Mouse (Mus musculus) testis, adult 2 months (tissue): ENCODE data around the gene Actr3. TPM values are rescaled to one million over a fixed set of nuclear protein-coding genes. Genes with fewer than 3 reads are reported as not detected.
A peak's percentile ranks its signal among the peaks of the same experiment; 100 is the strongest.

Experiments
- H3K27ac ChIP-seq: fragments of 200-500 bp; 2 replicates; pipeline ENCODE4 v1.5.1; 2012; ENCODE audit warnings: low read depth, low read length; ENCODE audit not compliant: control insufficient read depth, insufficient read depth
- H3K27me3 ChIP-seq: fragments of 200-500 bp; 2 replicates; pipeline ENCODE4 v1.6.1; 2012; ENCODE audit warnings: mild to moderate bottlenecking, low read length, moderate library complexity; ENCODE audit not compliant: control insufficient read depth, insufficient read depth
- H3K36me3 ChIP-seq: fragments of 200-500 bp; 2 replicates; pipeline ENCODE4 v1.6.1; 2012; ENCODE audit warnings: mild to moderate bottlenecking, low read length; ENCODE audit not compliant: control insufficient read depth, insufficient read depth
- H3K4me1 ChIP-seq: fragments of 200-500 bp; 2 replicates; pipeline ENCODE4 v1.6.1; 2012; ENCODE audit warnings: low read length; ENCODE audit not compliant: control insufficient read depth, insufficient read depth
- H3K4me3 ChIP-seq: fragments of 200-500 bp; 2 replicates; pipeline ENCODE4 v1.5.1; 2012; ENCODE audit warnings: low read depth, mild to moderate bottlenecking, low read length, moderate library complexity, mixed read lengths; ENCODE audit not compliant: control insufficient read depth
- CTCF ChIP-seq: fragments of 200-500 bp; IDR thresholded peaks from 2 replicates; pipeline ENCODE4 v1.5.1; 2012; ENCODE audit warnings: low read depth, mild to moderate bottlenecking, inconsistent platforms, low read length, moderate library complexity; ENCODE audit not compliant: control insufficient read depth, insufficient read depth, insufficient replicate concordance
- POLR2A ChIP-seq: fragments of 200-500 bp; IDR thresholded peaks from 2 replicates; pipeline ENCODE4 v1.6.1; 2012; ENCODE audit warnings: low read depth, mild to moderate bottlenecking, inconsistent platforms, low read length, moderate library complexity; ENCODE audit not compliant: control insufficient read depth
- polyA plus RNA-seq: library from polyadenylated mRNA; depleted of rRNA; stranded (reverse); fragments of >200 nt; gene quantifications from 2 replicates; pipeline ENCODE4 v1.2.3, GENCODE M21; 2012

Gene Actr3
- polyA plus RNA-seq, 1 experiment, result 13.3 TPM

DNA sequence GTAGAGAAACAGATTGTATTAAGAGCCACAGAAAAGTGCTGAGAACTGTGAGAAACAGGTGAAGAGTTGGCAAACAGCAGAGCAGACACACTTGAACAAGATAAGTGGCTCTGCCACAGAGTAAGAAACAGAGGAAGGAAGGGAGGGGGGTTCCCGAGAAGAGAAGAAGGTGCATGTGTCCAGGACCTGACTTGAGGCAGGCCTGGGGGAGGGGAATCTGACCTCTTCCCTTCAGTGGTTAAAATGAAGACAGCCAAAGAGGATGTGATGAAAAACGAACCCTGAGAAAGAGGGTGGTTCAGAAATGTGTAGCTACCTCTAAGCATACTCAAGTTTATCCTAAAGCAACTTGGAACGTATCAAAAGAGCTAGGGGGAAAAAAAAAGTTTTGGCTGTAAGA lies 2.4 kb upstream of the Actr3 start:
- H3K36me3 ChIP-seq, result no peaks in the 10 kb centered on the region
- no peak for TF ChIP-seq CTCF
- no peak for TF ChIP-seq POLR2A

DNA sequence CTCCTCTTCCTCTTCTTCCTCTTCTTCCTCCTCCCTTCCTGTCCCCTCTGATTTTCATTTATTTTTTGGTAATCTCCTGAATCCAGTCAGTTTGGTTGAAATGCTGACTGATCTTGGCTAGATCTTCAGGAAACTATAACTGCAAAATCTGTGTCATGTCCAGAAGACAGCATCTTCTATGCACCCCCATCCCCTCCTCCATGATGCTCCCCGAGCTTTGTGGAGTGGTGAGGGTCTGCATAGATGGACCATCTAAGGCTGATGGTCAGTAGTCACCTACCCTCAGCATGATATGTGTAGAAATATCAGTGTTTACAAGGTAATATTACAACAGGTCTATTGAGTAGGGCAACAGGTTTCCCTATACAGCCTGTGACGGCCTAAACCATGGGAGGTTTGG lies 1.6 kb upstream of the Actr3 start:
- no peak for TF ChIP-seq CTCF
- TF ChIP-seq POLR2A, result no peak
- no peaks in the 10 kb centered on the region for H3K27me3 ChIP-seq
- peaks cover 7% of the 10 kb centered on the region for H3K4me1 ChIP-seq
- H3K27ac ChIP-seq, result no peak overlapping the region
- H3K36me3 ChIP-seq, result no peaks in the 10 kb centered on the region
- no peak overlapping the region for H3K4me3 ChIP-seq

More for the DNA sequence above, 2.4 kb upstream of the Actr3 start:
- Histone ChIP-seq H3K4me3 (no peak overlapping the region), H3K27me3 (no peaks in the 10 kb centered on the region), H3K27ac (no peak overlapping the region), H3K4me1 (peaks cover 6% of the 10 kb centered on the region)

DNA sequence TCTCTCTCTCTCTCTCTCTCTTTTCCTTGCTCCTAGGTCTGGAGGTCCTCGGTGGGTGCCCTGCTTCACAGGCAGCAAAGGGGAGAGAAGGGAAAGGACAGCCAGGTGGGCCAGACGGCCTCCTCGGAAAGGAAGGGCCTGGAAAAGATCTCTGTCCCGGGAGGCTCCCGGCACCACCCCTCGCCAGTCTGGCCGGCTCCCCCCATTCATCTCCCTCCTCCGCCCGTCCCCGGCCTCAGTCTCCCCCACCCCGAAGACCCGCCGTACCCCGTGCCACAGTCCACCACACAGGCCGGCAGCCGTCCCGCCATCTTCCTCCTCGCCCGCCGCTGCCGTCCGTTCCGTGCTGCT lies 534 bp downstream of the Actr3 start:
- H3K4me3 ChIP-seq, result peak overlapping the region; percentile 99
- H3K27me3 ChIP-seq, result no peaks in the 10 kb centered on the region
- peaks cover 7% of the 10 kb centered on the region for H3K4me1 ChIP-seq
- H3K36me3 ChIP-seq, result no peaks in the 10 kb centered on the region
- H3K27ac ChIP-seq, result peak overlapping the region; percentile 96
- no peak; the same call in 1 of the 2 replicates for TF ChIP-seq POLR2A
- TF ChIP-seq CTCF, result no peak

DNA sequence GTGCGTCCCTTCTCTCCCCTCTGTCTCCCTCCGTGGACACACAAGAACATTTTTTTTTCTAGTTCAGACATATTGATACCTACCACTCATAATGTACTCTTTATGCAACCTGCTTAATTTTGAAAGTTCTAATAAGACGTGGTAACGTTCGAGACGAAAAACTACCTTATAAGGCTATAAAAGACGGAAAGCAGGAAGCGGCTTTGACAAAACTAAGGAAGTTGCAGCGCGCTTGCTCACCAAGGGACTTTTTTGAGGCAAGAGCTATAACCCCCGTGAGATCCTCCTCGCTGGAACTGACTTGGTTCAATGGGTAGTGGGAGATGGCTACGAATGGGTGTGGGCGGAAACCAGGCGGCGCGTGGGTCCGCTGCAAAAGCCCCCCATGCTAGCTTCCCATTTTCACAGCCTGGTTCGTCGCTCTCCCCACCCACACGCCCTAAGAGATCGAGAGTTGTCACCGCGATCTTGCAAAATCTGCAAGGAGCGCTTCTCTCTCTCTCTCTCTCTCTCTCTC lies 984 bp downstream of the Actr3 start:
- TF ChIP-seq POLR2A (peak; percentile 32; the same call in 1 of the 2 replicates), CTCF (no peak)
- peaks cover 7% of the 10 kb centered on the region for H3K4me1 ChIP-seq
- peak overlapping the region; percentile 99 for H3K4me3 ChIP-seq
- no peaks in the 10 kb centered on the region for H3K36me3 ChIP-seq
- H3K27me3 ChIP-seq, result no peaks in the 10 kb centered on the region
- peak overlapping the region; percentile 96 for H3K27ac ChIP-seq

DNA sequence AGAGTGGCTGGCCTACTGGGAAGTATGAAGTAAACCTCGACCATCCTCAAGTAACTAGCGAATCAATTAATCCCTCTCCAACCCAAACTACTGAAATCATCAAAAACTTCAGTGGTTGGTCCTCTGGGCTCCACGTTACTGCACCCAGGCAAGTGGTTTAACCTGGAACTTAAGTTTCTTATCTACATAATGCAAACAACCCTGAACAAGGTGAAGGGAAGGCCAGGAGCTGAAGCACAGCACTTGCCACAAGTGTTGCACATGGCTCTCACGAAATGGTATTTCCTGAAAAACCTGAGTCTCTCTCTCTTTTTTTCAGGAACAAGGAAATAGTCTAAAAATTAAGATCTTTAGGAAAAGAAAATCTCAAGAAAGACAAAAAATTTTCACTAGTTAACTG lies 4.2 kb downstream of the Actr3 start:
- Histone ChIP-seq H3K4me1 (peaks cover 7% of the 10 kb centered on the region), H3K4me3 (no peak overlapping the region), H3K27me3 (no peaks in the 10 kb centered on the region)

DNA sequence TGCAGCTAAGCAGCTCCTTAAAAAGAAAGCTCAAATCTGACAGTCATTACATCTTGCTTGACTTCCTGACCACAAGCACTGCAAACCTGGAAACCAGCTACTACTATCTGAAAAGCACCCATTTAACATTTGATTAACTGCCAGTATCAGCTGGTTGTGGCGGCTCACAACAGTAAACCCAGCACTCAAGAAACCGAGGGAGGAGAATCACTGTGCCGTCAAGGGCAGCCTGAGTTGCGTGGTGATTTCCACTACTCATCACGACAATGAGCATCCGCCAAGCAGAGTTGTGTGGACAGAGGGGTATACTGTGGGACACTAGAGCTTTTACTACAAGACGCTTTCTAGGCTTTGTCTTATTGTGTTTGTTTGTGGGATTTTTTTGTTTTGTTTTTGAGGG lies 4.8 kb downstream of the Actr3 start:
- peaks cover 7% of the 10 kb centered on the region for H3K4me1 ChIP-seq
- H3K27ac ChIP-seq, result no peak overlapping the region
- no peaks in the 10 kb centered on the region for H3K36me3 ChIP-seq
- H3K27me3 ChIP-seq, result no peaks in the 10 kb centered on the region
- no peak overlapping the region for H3K4me3 ChIP-seq
- TF ChIP-seq POLR2A (no peak), CTCF (no peak)

More for the DNA sequence above, 4.2 kb downstream of the Actr3 start:
- no peaks in the 10 kb centered on the region for H3K36me3 ChIP-seq
- TF ChIP-seq POLR2A, result no peak
- TF ChIP-seq CTCF, result no peak
- H3K27ac ChIP-seq, result no peak overlapping the region

DNA sequence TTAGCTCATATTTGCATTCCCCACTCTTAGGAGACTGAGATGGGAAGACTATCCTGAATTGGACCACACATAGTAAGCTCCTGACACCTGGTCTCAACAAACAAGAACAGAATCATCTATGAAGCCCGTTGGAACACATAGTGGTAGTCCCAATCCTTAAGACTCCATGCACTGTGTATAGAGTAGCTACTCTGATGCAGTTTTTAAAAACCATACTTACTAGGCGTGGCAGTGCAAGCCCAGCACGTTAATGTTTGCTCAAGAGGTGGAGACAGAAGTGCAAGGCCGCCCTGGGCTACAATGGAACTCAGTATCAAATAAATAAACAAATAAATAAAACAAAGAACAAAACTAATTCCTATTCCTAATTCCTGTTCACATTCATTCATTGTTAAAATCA lies 5.5 kb downstream of the Actr3 start:
- Histone ChIP-seq H3K27me3 (no peaks in the 10 kb centered on the region), H3K4me3 (no peak overlapping the region), H3K36me3 (no peaks in the 10 kb centered on the region), H3K27ac (no peak overlapping the region), H3K4me1 (peaks cover 7% of the 10 kb centered on the region)
- no peak for TF ChIP-seq CTCF
- no peak for TF ChIP-seq POLR2A

DNA sequence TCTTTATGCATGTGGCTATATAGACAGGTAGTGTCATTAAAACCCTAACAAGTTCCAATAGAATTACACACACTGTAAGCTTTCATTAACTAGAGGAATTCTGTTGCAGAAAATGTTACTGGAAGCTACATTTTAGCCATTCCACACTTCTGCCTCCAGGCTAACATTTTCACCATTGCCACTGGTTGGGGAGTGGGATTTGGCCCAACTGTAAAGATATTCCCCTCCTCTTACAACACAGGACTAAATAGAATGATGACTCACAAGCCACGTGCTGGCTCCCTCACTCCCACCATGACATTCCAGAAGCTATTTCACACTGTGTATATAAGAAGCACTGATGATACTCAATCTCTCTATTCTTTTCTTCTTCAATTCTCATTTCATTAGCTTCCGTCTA lies 7.2 kb downstream of the Actr3 start:
- peaks cover 4% of the 10 kb centered on the region; the same call in 1 of the 2 replicates for H3K4me1 ChIP-seq
- H3K36me3 ChIP-seq, result no peaks in the 10 kb centered on the region
- no peak for TF ChIP-seq CTCF
- no peak for TF ChIP-seq POLR2A
- H3K4me3 ChIP-seq, result peak overlapping the region; percentile 44; the same call in 1 of the 2 replicates
- H3K27me3 ChIP-seq, result no peaks in the 10 kb centered on the region
- no peak overlapping the region for H3K27ac ChIP-seq
